Mouse (Mus musculus) erythroblast, embryonic 14.5 days (primary cell): Measurements from ENCODE around the gene Med14.

ENCODE experiments used
- GATA1 ChIP-seq: IDR thresholded peaks from 2 replicates; pipeline ENCODE4 v1.6.1; 2012; ENCODE audit warnings: low read length, inconsistent platforms, mixed read lengths
- TAL1 ChIP-seq: IDR thresholded peaks from 3 replicates; pipeline ENCODE4 v1.6.1; 2012; ENCODE audit warnings: low read length, inconsistent platforms, mixed read lengths

DNA sequence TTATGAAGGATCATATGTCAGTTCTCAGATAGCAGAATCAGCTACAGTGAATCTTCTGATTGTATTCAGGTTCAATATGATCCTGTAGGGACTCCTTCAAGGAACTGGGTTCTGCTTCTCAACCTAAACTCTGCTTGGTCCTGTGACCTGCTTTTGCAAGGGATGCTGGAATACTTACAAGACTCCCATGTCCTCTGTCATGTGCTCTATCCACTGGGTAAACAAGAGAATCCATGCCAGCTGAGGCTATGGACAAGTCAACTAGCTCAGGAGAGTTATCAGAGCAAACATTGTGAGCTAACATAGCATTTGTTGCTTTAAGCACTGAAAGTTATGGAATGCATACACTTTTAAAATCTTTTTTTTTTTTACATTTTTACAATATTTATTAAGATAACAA, 75.8 kb downstream of the Med14 start:
- no peak for TF ChIP-seq GATA1
- no peak for TF ChIP-seq TAL1
